Mouse (Mus musculus): ENCODE measurements around the gene Knstrn.

Knstrn gene

DNA sequence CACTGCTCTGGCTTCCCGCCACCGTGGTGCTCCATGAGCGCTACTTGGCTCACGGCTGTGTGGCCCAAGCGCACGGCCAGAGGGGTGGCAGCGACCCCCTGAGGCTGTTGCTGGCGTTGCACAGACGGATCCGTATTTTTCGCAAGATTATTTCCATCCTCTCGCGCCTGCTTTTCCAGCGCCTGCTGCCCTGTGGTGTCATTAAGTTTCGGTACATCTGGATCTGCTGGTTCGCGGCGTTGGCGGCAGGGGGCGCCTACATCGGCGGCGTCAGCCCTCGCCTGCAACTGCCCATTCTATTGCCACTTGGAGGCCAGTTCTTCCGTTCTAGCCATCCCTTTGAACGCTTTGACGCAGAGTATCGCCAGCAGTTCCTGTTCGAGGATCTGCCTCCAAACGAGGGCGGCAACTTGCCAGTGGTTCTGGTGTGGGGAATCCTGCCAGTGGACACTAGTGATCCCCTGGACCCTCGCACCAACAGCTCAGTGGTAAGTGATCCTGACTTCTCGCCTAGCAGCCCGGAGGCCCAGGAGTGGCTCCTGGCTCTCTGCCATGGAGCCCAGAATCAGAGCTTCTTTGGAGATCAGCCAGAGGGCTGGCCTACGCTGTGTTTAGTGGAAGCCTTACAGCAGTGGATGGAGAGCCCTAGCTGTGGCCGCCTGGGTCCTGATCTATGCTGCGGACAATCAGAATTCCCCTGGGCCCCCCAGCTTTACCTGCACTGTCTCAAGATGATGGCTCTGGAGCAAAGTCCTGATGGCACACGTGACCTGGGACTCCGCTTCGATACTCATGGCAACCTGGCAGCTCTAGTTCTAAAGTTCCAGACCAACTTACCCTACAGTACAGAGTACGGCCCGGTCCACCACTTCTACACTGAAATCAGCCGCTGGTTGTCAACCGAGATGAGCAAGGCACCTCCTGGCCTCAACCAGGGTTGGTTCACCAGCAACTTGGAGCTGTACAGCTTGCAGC is 23.0 kb upstream of the Knstrn start:
- DNase-seq (ENCODE audit: low read depth, low spot score), result no peak

- no peak for DNase-seq (ENCODE audit: low read depth, low spot score)
Observed at GRCm38 (mm10) chr2:118791591-118792258, 22.1 kb upstream of the Knstrn start.

DNA sequence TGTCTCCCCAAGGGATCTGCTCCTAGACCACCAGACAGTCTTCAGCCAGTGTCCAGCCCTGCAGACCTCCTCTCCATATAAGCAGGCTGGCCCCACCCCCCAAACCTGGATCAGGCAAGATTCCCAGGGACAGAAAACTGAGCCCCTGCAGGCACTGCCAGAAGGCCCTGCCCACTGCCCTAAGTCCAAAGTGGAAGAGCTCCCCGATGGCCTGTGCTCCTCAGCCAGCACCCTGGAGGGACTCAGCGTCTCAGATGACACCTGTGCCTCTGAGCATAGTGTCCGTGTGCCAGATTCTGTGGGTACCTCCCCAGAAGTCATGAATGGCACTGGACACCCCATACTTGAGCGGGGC is 21.6 kb upstream of the Knstrn start:
- no peak for DNase-seq (ENCODE audit: low read depth, low spot score)

GRCm38 (mm10) chr2:118793636-118794035 is 20.2 kb upstream of the Knstrn start:
- no peak for DNase-seq (ENCODE audit: low read depth, low spot score)

- peak; percentile 47 for DNase-seq (ENCODE audit: low read depth, low spot score)
Observed at GRCm38 (mm10) chr2:118802542-118803118, 11.2 kb upstream of the Knstrn start.

- no peak for DNase-seq (ENCODE audit: low read depth, low spot score)
Observed at GRCm38 (mm10) chr2:118804474-118804873, 9.3 kb upstream of the Knstrn start.

- no peak for DNase-seq (ENCODE audit: low read depth, low spot score)
Observed at GRCm38 (mm10) chr2:118805137-118805536, 8.7 kb upstream of the Knstrn start.

DNA sequence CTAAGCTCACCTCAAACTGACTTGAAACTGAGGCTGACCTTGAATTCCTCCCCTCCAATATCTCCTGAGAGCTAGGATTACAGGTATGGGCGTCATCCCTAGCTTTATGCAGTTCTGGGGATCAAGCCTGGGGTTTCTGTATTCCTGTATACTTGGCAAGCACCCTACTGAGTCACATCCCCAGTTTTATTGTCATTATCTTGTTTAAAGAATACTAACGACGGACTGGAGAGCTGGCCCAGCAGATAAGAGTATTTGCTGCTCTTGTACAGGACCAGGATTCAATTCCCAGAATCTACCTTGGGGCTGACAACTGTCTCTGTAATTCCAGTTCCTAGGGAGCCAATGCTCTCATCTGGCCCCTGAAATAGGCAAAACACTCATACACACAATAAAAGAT is 8.0 kb upstream of the Knstrn start:
- DNase-seq (ENCODE audit: low read depth, low spot score), result no peak

DNA sequence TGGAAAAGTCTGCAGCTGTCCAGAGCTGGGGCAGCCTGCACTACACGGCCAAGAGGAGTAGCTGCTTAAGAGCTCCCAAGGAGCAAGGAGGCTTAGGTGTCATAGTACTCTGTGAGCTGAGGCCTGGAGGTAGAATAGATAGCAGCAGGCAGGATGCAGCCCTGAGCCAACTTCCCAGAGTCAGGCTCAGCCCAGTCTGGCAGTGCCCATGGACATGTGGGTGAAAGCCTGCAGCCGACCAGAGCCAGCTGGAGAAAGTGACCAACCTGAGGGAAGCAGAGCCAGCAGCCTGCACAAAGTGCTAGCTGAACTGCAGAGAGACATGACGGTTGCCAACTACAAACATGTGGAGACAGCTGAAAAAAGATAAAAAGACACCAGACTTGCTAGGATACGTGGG is 6.9 kb upstream of the Knstrn start:
- DNase-seq (ENCODE audit: low read depth, low spot score), result no peak

DNA sequence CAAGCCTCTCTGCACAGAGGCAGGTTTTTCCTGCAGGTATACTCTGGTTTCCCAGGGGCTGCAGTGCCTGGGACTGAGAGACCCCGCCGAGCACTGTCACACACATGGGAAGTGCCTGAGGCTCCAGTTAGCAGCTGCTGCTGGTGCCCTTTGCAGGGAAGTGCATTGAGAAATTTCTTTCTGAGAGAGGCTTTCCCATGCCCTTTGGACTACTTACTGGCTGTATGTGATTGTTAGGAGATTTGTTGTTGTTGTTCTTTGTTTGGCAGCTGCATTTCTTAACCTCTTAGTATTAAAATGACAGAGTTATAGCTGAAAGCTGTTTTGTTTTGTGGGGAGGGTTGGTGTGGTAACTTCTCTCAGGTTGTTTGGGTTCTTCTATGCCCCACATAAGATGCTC is 2.9 kb upstream of the Knstrn start:
- DNase-seq (ENCODE audit: low read depth, low spot score), result no peak

GRCm38 (mm10) chr2:118812724-118813123 is 1.1 kb upstream of the Knstrn start:
- DNase-seq (ENCODE audit: low read depth, low spot score), result no peak

- no peak for DNase-seq (ENCODE audit: low read depth, low spot score)
Observed at GRCm38 (mm10) chr2:118822800-118823199, 9.0 kb downstream of the Knstrn start.

- DNase-seq (ENCODE audit: low read depth, low spot score), result no peak
Observed at GRCm38 (mm10) chr2:118824396-118824795, 10.6 kb downstream of the Knstrn start.

GRCm38 (mm10) chr2:118829096-118829495 is 15.3 kb downstream of the Knstrn start:
- no peak for DNase-seq (ENCODE audit: low read depth, low spot score)

GRCm38 (mm10) chr2:118834061-118834460 is 20.3 kb downstream of the Knstrn start:
- DNase-seq (ENCODE audit: low read depth, low spot score), result no peak

GRCm38 (mm10) chr2:118835115-118835514 is 21.3 kb downstream of the Knstrn start:
- DNase-seq (ENCODE audit: low read depth, low spot score), result no peak

DNA sequence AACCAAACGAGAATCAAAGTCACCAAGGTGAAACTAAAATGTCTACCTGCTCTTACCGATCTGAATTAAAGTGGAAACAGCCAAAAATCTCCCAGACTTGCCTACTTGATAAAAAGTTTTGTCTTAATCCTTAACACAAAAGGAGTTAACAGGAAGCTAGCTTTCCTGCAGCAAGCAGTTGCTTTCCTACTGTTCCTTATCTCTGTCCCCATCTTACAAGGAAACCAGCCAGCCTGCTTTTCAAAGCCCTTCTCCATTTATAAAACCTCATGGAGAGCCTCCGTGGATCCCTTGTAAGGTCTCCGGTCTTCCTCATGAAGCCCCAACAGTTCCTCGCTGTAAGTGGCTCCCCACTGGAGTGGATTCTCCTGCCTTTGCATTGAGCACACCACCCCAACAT is 24.5 kb downstream of the Knstrn start:
- DNase-seq (ENCODE audit: low read depth, low spot score), result no peak

DNA sequence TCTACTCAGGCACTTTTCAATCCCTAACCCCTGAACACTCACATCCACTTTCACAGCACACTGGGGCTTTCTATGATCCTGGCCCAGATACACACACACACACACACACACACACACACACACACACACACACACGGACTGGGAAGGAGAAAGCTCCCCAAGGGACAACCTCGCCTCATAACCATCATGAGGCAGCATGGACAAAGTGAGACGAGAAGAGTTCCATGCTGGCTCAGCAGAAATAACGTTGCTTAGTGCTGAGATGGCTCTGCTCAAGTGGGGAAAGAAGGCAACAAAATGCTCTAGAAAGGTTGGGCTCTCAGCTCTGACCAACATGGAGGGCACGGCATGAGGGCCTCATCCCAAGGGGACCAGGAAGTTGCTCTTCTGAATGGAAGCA is 27.4 kb downstream of the Knstrn start:
- DNase-seq (ENCODE audit: low read depth, low spot score), result peak; percentile 24

DNA sequence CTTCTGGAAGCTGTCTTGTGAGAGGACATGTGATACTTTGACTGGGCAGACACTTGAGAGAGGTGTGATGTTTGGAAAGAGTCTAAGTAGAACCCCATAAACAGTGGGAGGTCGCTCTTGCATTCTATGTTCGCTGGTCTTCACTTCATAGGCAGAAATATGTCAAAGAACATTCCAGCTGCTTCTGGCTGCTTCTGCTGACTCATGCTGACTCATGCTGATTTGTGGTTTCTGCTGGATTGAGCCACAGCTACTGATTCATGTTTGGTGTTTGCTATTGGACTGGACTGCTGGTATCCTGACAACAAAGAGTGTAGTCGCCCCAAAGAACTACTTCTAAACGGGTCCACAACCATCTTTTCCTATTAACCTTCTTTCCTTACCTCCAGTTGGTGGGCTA is 28.0 kb downstream of the Knstrn start:
- DNase-seq (ENCODE audit: low read depth, low spot score), result peak; percentile 92

GRCm38 (mm10) chr2:118844427-118844826 is 30.6 kb downstream of the Knstrn start:
- DNase-seq (ENCODE audit: low read depth, low spot score), result no peak

DNA sequence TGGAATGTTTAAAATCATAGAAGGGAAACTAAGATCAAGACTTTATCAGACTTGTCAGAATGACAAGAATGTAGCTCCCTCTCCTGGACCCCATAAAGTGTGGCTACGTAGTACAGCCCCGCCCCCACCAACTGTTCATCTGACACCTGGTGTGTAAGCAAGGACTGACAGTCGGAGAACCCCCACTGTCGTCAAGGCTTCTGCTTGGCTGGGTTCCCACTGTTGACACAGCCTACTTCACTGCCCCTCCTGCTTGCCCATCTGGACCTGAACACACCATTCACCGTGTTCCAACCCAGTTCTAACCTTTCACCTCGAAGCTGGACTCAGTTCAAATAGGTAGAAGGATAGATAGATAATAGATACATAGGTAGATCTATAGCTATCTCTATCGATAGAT is 32.4 kb downstream of the Knstrn start:
- no peak for DNase-seq (ENCODE audit: low read depth, low spot score)

DNA sequence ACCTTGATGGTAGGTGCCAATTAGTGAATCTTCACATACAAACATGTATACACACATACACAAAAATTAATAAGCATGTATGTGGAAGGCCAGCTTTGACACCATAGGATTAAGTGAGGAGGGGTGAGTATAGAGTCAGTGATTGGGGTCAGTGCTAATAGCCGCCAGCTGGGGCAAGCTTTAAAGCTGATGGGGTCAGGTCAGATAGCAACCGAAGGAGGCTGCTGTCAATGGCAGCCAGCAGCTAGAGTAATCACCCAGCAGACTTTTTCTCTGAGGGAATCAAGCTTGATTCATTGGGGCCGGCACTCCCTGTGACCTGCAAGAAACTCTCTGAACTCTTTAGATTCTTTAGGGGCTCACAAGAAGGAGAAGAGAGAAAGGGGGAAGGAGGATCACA is 38.0 kb downstream of the Knstrn start:
- no peak for DNase-seq (ENCODE audit: low read depth, low spot score)
